Mouse (Mus musculus) c-Kit-positive CD71-positive TER-119-positive erythroid progenitor cells, embryonic 14.5 days (primary cell): Measurements from ENCODE around the gene Nop53.
A peak's percentile ranks its signal among the peaks of the same experiment; 100 is the strongest.
"Not testable (repeated sequence)": the region's sequence is repeated elsewhere in the genome, so short reads cannot be mapped to it uniquely, and the experiment has no call there.

ENCODE experiments used
- DNase-seq: peaks from one replicate; pipeline ENCODE4 v3.0.0-alpha.2; 2013; ENCODE audit warnings: low spot score

Gene Nop53

DNA sequence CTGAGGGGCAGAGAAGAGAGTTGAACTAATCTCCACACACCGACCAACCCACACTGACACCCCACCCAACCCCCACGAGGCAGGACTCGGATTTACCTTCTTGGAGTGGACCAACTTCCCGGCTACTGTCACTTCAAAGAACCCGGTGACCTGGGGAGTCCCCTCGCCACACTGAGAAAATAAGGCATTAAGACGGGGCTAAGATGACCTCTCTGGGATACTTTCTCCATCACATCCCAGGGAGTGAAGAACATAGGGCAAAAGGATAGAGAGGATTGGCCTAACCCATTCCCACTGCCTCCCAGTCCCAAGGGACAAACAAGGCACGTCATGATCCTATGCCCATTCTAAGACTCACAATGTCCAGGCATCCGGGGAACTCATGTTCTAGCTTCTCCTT, 25.9 kb downstream of the Nop53 start:
- DNase-seq, result no peak

DNA sequence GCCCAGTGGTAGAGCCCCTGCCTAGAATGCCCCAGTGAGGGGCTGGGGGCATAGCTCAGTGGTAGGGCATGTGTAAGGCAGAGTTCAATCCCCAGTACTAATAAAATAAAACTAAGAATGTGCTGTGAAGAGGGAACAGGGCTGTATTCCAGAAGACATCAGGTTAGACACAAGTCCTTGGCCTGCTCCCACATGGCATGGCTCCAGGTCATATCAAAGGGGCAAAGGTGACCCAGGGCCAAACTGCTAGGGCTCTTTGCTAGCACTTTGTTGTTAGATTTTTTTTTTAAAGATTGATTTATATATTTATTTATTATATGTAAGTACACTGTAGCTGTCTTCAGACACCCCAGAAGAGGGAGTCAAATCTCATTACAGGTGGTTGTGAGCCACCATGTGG, 27.5 kb downstream of the Nop53 start:
- no peak for DNase-seq

DNA sequence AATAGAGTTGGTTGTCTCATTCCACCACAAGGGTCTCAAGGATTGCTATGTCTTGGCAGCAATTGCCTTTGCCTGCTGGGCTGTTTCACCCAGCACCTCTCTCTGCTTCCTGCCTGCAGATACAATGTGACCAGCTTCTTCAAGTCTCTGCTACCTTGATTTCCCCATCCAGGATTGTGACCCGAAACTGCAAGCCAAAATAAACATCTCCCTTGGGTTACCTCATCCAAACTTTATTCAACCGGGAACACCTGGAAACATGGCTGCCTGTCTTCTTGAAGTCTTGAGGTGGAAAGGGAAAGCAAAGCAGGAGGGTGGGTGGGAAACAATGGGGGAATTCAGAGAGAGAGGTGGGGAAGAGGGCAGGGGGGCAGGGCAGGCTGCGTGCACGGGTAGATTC, 28.9 kb downstream of the Nop53 start:
- no peak for DNase-seq

DNA sequence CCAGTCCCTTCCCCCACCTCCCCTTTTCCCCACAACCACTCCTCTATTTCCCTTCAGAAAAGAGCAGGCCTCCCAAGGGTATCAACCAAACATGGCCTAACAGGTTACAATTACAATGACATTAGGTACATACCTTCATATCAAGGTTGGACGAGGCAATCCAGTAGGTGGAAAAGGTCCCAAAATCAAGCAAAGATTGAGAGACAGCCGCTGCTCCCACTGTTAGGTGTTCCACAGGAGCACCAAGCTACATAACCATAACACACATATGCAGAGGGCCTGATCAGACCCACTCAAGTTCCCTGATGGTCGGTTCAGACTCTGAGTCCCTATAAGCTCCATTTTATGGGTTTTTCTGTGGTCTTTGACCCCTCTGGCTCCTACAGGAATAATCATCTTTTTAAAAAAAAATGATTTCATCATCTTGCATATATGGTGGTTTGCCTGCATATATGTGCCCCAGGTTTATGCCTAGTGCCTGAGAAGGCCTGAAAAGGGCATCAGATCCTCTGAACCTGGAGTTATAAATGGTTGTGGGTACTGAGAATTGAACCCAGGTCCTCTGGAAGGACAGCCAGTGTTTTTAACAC, 29.6 kb downstream of the Nop53 start:
- no peak for DNase-seq

DNA sequence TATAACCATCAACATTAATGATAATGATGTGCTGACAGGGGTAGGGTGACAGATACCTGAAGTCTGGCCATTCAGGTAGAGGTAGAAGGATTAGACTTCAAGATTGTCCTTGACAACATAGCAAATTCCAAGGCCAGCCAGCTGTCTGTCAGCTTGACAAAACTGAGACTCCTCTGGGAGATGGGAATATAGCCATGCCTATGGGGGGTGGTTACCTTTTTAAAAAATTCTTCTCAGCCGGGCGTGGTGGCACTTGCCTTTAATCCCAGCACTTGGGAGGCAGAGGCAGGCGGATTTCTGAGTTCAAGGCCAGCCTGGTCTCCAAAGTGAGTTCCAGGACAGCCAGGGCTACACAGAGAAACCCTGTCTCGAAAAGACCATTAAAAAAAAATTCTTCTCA, 30.2 kb downstream of the Nop53 start:
- DNase-seq, result not testable (repeated sequence)

DNA sequence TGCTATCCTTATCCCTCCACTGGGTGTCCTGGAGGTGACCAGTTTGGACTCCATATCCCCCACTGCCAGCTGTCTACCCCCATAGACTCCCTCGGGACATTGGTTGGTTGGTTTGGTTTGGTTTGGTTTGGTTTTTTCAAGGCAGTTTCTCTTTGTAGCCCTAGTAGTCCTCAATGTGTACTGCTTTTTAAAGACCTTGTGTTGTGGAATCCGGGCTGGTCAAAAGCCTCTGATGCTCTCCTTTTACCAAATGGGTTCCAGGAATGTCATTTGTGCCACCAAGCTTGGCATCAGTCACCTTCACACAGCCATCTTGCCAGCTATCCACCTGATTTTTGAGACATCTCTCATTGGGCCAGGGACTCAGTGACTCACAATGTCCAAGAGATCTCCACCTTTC, 31.1 kb downstream of the Nop53 start:
- DNase-seq, result no peak

DNA sequence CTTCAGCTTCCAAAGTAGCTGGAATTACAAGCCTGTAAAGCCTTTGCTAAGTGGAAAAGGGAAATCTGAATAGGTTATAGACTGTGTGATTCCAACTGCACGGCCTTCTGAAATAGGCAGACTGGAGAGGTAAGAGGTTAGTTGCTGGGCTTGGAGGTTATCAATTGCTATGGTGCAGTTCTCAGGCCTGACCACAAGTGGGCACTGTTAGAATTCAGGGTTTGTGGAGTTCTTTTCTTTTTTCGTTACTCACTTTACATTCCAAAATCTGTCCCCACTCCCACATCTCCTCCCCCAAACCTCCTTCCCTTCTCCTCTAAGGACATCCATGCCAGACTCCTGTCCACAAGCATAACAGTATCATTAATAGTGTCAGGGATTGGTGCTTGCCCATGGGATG, 31.6 kb downstream of the Nop53 start:
- peak; percentile 60 for DNase-seq

DNA sequence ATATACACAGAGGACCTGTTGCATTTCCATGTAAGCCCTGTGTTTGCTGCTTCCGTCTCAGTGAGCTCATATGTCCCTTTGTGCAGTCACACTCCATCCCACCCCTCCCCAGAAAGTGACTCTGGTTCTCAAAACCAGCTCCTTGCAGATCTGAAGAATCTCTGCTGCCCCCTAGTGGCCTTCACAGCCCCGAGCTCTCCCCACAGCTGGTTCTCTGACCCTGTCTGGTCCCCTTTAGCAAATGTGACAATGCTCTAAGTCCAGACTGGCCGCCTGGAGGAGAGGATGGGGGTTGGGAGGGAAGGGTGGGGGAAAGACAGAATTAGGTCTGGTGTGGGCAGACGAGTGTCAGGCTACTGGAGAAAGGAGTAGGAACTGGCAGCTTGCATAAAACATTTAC, 33.7 kb downstream of the Nop53 start:
- peak; percentile 71 for DNase-seq

DNA sequence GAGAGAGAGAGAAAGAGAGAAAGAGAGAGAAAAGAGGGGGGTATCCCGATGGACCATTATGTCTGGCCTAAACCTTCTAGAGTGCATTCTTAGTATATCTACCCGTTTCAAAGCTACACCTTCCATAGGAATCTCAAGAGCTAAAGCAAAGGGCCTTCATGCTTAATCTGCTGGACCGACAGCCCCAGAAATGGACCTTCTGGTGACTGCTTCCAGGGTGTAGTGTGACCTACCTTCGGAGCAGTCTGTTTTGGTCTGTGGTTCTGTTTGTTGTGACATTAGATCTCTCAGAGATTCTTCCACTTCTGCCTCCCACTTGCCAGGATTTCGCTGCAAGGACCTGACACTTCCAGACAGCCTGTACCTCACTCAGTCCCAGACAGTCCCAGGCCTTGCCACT, 35.4 kb downstream of the Nop53 start:
- no peak for DNase-seq

DNA sequence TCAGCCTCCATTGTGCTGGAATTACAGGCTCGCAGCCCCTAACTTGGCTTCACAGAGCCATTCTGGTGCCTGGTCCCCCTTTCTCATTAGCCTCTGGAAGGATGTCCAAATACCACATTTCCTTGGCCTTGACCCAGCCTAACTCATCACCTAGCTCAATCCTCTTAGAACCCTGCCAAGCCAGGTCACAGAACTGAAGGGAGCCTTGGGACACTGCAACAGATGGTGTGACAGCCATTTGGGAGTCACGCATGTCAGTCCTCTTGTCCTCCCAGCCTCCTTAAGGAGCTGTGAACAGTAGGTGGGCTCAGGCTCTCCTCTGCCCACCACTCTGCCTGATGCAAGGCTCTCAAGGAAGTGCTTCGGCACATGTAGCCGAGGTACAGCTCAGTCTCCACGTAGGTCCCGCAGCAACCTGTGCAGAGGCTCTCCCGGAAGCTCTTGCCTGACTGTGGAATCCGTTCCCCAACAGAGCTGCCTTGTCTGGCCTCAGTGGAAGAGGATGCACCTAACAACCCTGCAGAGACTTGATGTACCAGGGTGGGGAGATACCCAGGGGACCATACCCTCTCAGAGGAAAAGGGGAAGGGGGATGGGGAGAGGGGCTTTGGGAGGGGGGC, 37.8 kb downstream of the Nop53 start:
- no peak for DNase-seq

DNA sequence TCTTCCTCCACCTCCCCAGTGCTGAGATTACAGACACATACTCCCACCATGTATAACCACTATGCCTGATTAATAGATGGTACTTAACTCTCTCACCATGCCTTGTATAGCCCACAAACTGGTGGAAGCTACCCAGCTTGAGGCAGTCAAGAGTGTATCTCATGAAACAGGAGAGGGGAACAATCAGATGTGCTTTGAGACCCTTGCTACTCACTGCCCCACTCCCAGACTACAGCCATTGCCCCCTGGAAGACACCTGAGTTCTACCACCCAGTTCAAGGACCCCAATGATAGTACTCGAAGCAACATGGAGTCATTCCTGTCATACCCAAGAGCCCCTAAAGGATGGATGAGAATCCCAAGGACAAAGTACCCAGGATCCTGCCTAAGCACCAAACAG, 39.3 kb downstream of the Nop53 start:
- no peak for DNase-seq

DNA sequence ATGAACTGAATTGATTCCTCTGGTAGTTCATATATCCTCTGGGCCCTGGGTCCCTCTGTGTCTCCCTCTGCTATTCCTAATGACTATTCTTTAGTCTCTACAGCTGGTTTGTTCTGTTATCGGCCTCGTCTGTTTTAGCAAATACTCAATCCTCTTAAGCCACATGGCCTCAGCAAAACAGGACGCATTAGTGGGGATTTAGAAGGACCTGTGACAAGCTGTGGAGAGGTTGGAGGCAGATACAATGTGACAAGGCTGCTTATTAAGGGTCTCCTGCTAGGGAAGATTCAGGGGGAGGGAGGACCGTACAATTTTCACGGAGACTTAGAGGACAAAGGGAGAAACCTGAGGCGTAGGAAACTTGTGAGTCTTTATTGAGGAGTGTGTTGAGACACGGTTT, 40.0 kb downstream of the Nop53 start:
- DNase-seq, result no peak

DNA sequence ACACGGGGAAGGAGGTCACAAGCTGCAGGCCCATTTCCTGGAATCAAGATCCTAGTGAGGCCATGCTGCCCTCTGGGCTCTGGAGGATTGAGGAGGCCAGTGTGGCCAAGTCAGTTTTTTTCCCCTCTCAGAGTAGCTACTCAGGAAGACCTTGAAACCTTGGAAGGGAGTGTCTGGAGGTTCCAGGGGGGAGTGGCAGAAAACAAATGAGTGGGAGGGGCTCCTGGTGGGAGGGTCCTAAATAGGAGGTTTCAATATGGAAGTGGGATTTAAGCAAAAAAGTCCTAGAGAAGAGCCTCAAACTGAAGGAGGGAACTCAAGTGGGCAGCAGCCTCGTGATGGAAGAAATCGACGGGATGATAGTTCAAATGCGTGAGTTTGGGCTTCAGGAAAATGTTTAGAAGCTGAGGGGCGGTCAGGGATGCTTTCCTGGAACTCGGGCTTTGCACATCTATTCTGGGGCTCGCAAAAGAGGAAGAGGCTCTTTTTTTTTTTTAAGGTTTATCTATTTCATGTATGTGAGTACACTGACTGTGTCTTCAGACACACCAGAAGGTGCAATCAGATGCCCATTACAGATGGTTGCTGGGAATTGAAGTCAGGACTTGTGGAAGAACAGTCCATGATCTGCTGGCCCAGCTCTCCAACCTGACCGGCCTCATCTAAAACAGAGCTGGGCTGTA, 44.4 kb downstream of the Nop53 start:
- DNase-seq, result no peak

DNA sequence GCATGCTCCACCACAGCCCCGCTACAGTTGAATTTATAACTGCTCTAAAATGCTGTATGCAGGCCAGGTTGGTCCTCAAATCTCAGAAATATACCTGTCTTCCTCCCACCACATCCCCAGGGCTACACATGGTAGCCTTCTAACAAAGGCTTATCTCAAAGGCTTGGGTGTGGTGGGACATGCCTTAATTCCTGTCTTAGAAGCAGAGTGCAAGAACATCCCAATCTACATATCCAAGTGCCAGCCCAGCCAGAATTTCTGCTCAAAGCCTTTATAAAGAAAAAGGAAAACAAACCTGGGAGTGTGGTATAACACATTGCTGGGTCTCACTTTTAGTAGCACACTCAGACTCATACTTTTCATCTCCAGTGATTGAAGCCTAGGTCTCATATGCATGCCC, 51.6 kb downstream of the Nop53 start:
- DNase-seq, result no peak
